Mouse (Mus musculus) midbrain, embryonic 10.5 days (tissue): Measurements from ENCODE around the gene Pex6. TPM values are rescaled to one million over a fixed set of nuclear protein-coding genes. Genes with fewer than 3 reads are reported as not detected.
A peak's percentile ranks its signal among the peaks of the same experiment; 100 is the strongest.

Experiments used
- DNase-seq: peaks from one replicate; pipeline ENCODE4 v3.0.0-alpha.2; 2017; ENCODE audit warnings: low spot score
- H3K27ac ChIP-seq: fragments of 300-500 bp; sonication (generic); replicated peaks from 2 replicates; pipeline ENCODE4 v1.5.1; 2016; ENCODE audit warnings: mild to moderate bottlenecking
- H3K27me3 ChIP-seq: fragments of 300-500 bp; sonication (generic); 2 replicates; pipeline ENCODE4 v1.6.1; 2016; ENCODE audit warnings: low read depth, mild to moderate bottlenecking; ENCODE audit not compliant: poor library complexity, severe bottlenecking
- H3K36me3 ChIP-seq: fragments of 300-500 bp; sonication (generic); 2 replicates; pipeline ENCODE4 v1.6.1; 2016; ENCODE audit warnings: mild to moderate bottlenecking, moderate library complexity
- H3K4me1 ChIP-seq: fragments of 300-500 bp; sonication (generic); 2 replicates; pipeline ENCODE4 v1.6.1; 2016
- H3K4me3 ChIP-seq: fragments of 300-500 bp; sonication (generic); 2 replicates; pipeline ENCODE4 v1.5.1; 2016; ENCODE audit warnings: mild to moderate bottlenecking, moderate library complexity
- H3K9me3 ChIP-seq: fragments of 300-500 bp; sonication (generic); replicated peaks from 2 replicates; pipeline ENCODE4 v1.6.1; 2016; ENCODE audit warnings: mild to moderate bottlenecking
- WGBS: fragments of 180-500 bp; shearing (Covaris S2); methylation state at CpG from one replicate; pipeline ENCODE4 v1.1.7; 2016; 5-methylcytosine and 5-hydroxymethylcytosine counted together
- polyA plus RNA-seq: library from polyadenylated mRNA; unstranded; fragments of >200 nt; fragmentation: Nextera tagmentation; extraction: Ambion mirVana; gene quantifications from 2 replicates; pipeline ENCODE4 v1.2.1, GENCODE M21; 2016

The Pex6 gene
- polyA plus RNA-seq, 1 experiment from 2014 or later, result 20.8 TPM

- no peaks in the 10 kb centered on the region for H3K9me3 ChIP-seq
- peak overlapping the region; percentile 92 for H3K4me3 ChIP-seq
- 30% methylated on average over 12 of the region's 12 CpGs for WGBS
- no peaks in the 10 kb centered on the region for H3K27me3 ChIP-seq
- peaks cover 63% of the 10 kb centered on the region for H3K36me3 ChIP-seq
- peak overlapping the region; percentile 89 for H3K27ac ChIP-seq
- H3K4me1 ChIP-seq, result peaks cover 38% of the 10 kb centered on the region
- no peak for DNase-seq
These were observed 29.7 kb upstream of the Pex6 start for GRCm38 (mm10) chr17:46681466-46682118.

GRCm38 (mm10) chr17:46682654-46683389, 28.4 kb upstream of the Pex6 start:
- H3K27ac ChIP-seq, result no peak overlapping the region
- 83% methylated on average over 16 of the region's 16 CpGs for WGBS
- H3K9me3 ChIP-seq, result no peaks in the 10 kb centered on the region
- no peak overlapping the region for H3K4me3 ChIP-seq
- H3K27me3 ChIP-seq, result no peaks in the 10 kb centered on the region
- peaks cover 63% of the 10 kb centered on the region for H3K36me3 ChIP-seq
- peaks cover 38% of the 10 kb centered on the region for H3K4me1 ChIP-seq
- DNase-seq, result no peak

GRCm38 (mm10) chr17:46685913-46686312, 25.4 kb upstream of the Pex6 start:
- Histone ChIP-seq H3K4me1 (peaks cover 15% of the 10 kb centered on the region), H3K4me3 (no peak overlapping the region), H3K36me3 (peaks cover 79% of the 10 kb centered on the region), H3K27ac (no peak overlapping the region), H3K9me3 (no peaks in the 10 kb centered on the region), H3K27me3 (no peaks in the 10 kb centered on the region)
- no peak for DNase-seq
- 97% methylated on average over 6 of the region's 6 CpGs for WGBS

- DNase-seq, result no peak
- H3K4me1 ChIP-seq, result no peaks in the 10 kb centered on the region
- peaks cover 77% of the 10 kb centered on the region for H3K36me3 ChIP-seq
- no peak overlapping the region for H3K4me3 ChIP-seq
- WGBS, result 97% methylated on average over 12 of the region's 12 CpGs
- no peaks in the 10 kb centered on the region for H3K27me3 ChIP-seq
- H3K9me3 ChIP-seq, result no peaks in the 10 kb centered on the region
- H3K27ac ChIP-seq, result no peak overlapping the region
These were observed 20.6 kb upstream of the Pex6 start for GRCm38 (mm10) chr17:46690665-46691064.

- 93% methylated on average over 2 of the region's 2 CpGs for WGBS
- H3K9me3 ChIP-seq, result no peaks in the 10 kb centered on the region
- no peaks in the 10 kb centered on the region for H3K27me3 ChIP-seq
- H3K36me3 ChIP-seq, result peaks cover 77% of the 10 kb centered on the region
- H3K4me1 ChIP-seq, result no peaks in the 10 kb centered on the region
- DNase-seq, result no peak
- no peak overlapping the region for H3K27ac ChIP-seq
- H3K4me3 ChIP-seq, result no peak overlapping the region
These were observed 19.9 kb upstream of the Pex6 start for GRCm38 (mm10) chr17:46691390-46691789.

GRCm38 (mm10) chr17:46694517-46695063, 16.7 kb upstream of the Pex6 start:
- Histone ChIP-seq H3K4me1 (no peaks in the 10 kb centered on the region), H3K4me3 (no peak overlapping the region), H3K36me3 (peaks cover 79% of the 10 kb centered on the region), H3K9me3 (no peaks in the 10 kb centered on the region), H3K27ac (no peak overlapping the region), H3K27me3 (no peaks in the 10 kb centered on the region)
- WGBS, result 71% methylated on average over 1 of the region's 1 CpGs
- no peak for DNase-seq

GRCm38 (mm10) chr17:46698515-46698914, 12.7 kb upstream of the Pex6 start:
- H3K9me3 ChIP-seq, result no peaks in the 10 kb centered on the region
- WGBS, result 93% methylated on average over 6 of the region's 6 CpGs
- H3K36me3 ChIP-seq, result peaks cover 75% of the 10 kb centered on the region

GRCm38 (mm10) chr17:46699245-46699644, 12.0 kb upstream of the Pex6 start:
- peaks cover 68% of the 10 kb centered on the region for H3K36me3 ChIP-seq
- H3K27me3 ChIP-seq, result no peaks in the 10 kb centered on the region
- no peak overlapping the region for H3K4me3 ChIP-seq
- 92% methylated on average over 5 of the region's 5 CpGs for WGBS
- DNase-seq, result no peak
- no peak overlapping the region for H3K27ac ChIP-seq
- H3K9me3 ChIP-seq, result no peaks in the 10 kb centered on the region
- H3K4me1 ChIP-seq, result peaks cover 32% of the 10 kb centered on the region

More at GRCm38 (mm10) chr17:46698515-46698914, 12.7 kb upstream of the Pex6 start:
- H3K4me1 ChIP-seq, result peaks cover 25% of the 10 kb centered on the region
- H3K27ac ChIP-seq, result no peak overlapping the region
- DNase-seq, result no peak
- no peaks in the 10 kb centered on the region for H3K27me3 ChIP-seq
- no peak overlapping the region for H3K4me3 ChIP-seq

- WGBS, result 95% methylated on average over 3 of the region's 3 CpGs
- no peak overlapping the region for H3K27ac ChIP-seq
- no peak for DNase-seq
- H3K4me3 ChIP-seq, result no peak overlapping the region
- H3K27me3 ChIP-seq, result no peaks in the 10 kb centered on the region
- H3K9me3 ChIP-seq, result no peaks in the 10 kb centered on the region
- peaks cover 34% of the 10 kb centered on the region for H3K4me1 ChIP-seq
- peaks cover 66% of the 10 kb centered on the region for H3K36me3 ChIP-seq
These were observed 11.4 kb upstream of the Pex6 start for GRCm38 (mm10) chr17:46699912-46700311.

- H3K9me3 ChIP-seq, result no peaks in the 10 kb centered on the region
- H3K27me3 ChIP-seq, result no peaks in the 10 kb centered on the region
- H3K4me1 ChIP-seq, result peaks cover 48% of the 10 kb centered on the region
- 87% methylated on average over 12 of the region's 12 CpGs for WGBS
- 0 out of 2 replicates have a peak overlapping the region, but pooled peaks have one; percentile 23 for H3K27ac ChIP-seq
- H3K4me3 ChIP-seq, result 0 out of 2 replicates have a peak overlapping the region, but pooled peaks have one; percentile 94
- DNase-seq, result no peak
- peaks cover 57% of the 10 kb centered on the region for H3K36me3 ChIP-seq
These were observed 9.8 kb upstream of the Pex6 start for GRCm38 (mm10) chr17:46701489-46701888.

- no peak for DNase-seq
- H3K27ac ChIP-seq, result 0 out of 2 replicates have a peak overlapping the region, but pooled peaks have one; percentile 23
- H3K27me3 ChIP-seq, result no peaks in the 10 kb centered on the region
- peaks cover 51% of the 10 kb centered on the region for H3K36me3 ChIP-seq
- H3K4me1 ChIP-seq, result peaks cover 51% of the 10 kb centered on the region
- 91% methylated on average over 12 of the region's 12 CpGs for WGBS
- peak overlapping the region; percentile 94; the same call in 1 of the 2 replicates for H3K4me3 ChIP-seq
- H3K9me3 ChIP-seq, result no peaks in the 10 kb centered on the region
These were observed 9.2 kb upstream of the Pex6 start for GRCm38 (mm10) chr17:46702100-46702499.

GRCm38 (mm10) chr17:46702506-46702905, 8.8 kb upstream of the Pex6 start:
- Histone ChIP-seq H3K27ac (no peak overlapping the region), H3K27me3 (no peaks in the 10 kb centered on the region), H3K9me3 (no peaks in the 10 kb centered on the region), H3K4me3 (peak overlapping the region; percentile 94), H3K36me3 (peaks cover 48% of the 10 kb centered on the region), H3K4me1 (peaks cover 51% of the 10 kb centered on the region)
- WGBS, result 87% methylated on average over 5 of the region's 5 CpGs
- no peak for DNase-seq
